Mouse (Mus musculus) brain, embryonic 14.5 days (tissue): Measurements from ENCODE around the gene Cd276.

Experiments used
- CTCF ChIP-seq: fragments of 200-500 bp; IDR thresholded peaks from 2 replicates; pipeline ENCODE4 v1.5.1; 2012; ENCODE audit warnings: inconsistent platforms, mild to moderate bottlenecking, moderate library complexity, borderline replicate concordance; ENCODE audit not compliant: insufficient read depth, insufficient read length; ENCODE audit errors: extremely low read depth
- POLR2A ChIP-seq: fragments of 200-500 bp; IDR thresholded peaks from 2 replicates; pipeline ENCODE4 v1.6.1; 2012; ENCODE audit warnings: mild to moderate bottlenecking, inconsistent platforms, borderline replicate concordance; ENCODE audit not compliant: poor library complexity, insufficient read depth, insufficient read length, severe bottlenecking; ENCODE audit errors: extremely low read depth

DNA sequence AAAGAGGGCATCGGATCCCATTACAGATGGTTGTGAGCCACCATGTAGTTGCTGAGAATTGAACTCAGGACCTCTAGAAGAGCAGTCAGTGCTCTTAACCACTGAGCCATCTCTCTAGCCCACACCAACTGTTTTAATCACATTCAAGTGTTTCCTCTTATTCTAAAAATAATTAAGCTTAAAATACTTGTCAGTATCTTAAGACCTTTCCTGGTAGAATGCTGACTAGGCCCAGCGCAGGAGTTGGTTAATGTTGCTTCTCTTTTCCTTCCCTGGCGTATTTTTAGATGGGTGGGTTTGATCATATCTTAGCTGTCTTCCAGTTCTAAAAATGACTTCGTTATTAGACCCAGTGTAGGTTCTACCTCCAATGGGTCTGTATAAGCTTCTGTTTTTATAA, 33.4 kb upstream of the Cd276 start:
- TF ChIP-seq CTCF = no peak
- TF ChIP-seq POLR2A = no peak
